Mouse (Mus musculus): Measurements from ENCODE around the gene Arnt2.

DNA sequence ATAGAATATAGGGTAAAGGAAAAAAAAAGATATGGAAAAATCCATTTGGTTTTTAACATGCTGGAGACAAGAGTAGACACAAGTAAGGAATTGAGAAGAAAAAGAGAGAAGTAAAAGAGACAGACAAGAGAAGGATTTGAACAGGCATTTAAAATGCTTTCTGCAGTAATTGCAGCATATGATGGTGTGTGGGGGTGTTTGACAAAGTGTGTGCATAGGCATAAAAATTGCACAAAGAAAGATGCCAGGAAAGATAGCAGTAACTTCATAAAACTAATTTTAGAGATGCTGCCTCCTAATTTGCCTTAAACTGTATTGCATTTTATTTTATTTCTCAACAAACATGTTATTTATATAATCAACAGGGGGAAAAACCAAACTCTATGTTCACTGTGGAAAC, 41.7 kb upstream of the Arnt2 start:
- TF ChIP-seq CTCF (conservative IDR thresholded peaks at IDR 0.05; ENCODE audit: insufficient read depth, insufficient read length, low read depth, low read length) (no peak), POLR2A (IDR thresholded peaks at IDR 0.05; ENCODE audit: low read depth, low read length) (no peak)
